Mouse (Mus musculus) heart, postnatal 4 days (tissue): ENCODE results near the gene Ankmy1. TPM values are rescaled to one million over a fixed set of nuclear protein-coding genes. Genes with fewer than 3 reads are reported as not detected.

Experiments
- DNase-seq: peaks from one replicate; pipeline ENCODE4 v3.0.0; 2021
- total RNA-seq, 2 experiments: library from RNA; stranded (reverse); gene quantifications; 2 replicates each; pipeline ENCODE4 v1.2.3; 2021

Ankmy1 gene
- total RNA-seq: under 1 TPM in 1 of 2 experiments, not detected in 1; 0.14 TPM

GRCm38 (mm10) chr1:92902786-92903185 is at the start of gene Ankmy1:
Gene Ankmy1, minus strand, starts transcription at chr1:92902906.
- DNase-seq: peak; percentile 68

GRCm38 (mm10) chr1:92950607-92951006 is 47.9 kb upstream of the Ankmy1 start, which contains the start of gene Gpr35:
Gene Gpr35, plus strand, starts transcription at chr1:92950865.
- no peak for DNase-seq

- DNase-seq: peak; percentile 45
Measured at GRCm38 (mm10) chr1:92949426-92949825, 46.7 kb upstream of the Ankmy1 start.

- no peak for DNase-seq
Measured at GRCm38 (mm10) chr1:92947966-92948365, 45.3 kb upstream of the Ankmy1 start.

- peak; percentile 3 for DNase-seq
Measured at GRCm38 (mm10) chr1:92943219-92943989, 40.7 kb upstream of the Ankmy1 start.

GRCm38 (mm10) chr1:92939746-92940145 is 37.0 kb upstream of the Ankmy1 start:
- no peak for DNase-seq

GRCm38 (mm10) chr1:92937797-92938196 is 35.1 kb upstream of the Ankmy1 start:
- no peak for DNase-seq

GRCm38 (mm10) chr1:92936467-92936866 is 33.8 kb upstream of the Ankmy1 start:
- DNase-seq: no peak

- no peak for DNase-seq
Measured at GRCm38 (mm10) chr1:92935977-92936376, 33.3 kb upstream of the Ankmy1 start.

- DNase-seq: peak; percentile 39
Measured at GRCm38 (mm10) chr1:92935054-92935962, 32.6 kb upstream of the Ankmy1 start.

GRCm38 (mm10) chr1:92934182-92934827 is 31.6 kb upstream of the Ankmy1 start, which contains the start of gene Capn10:
Gene Capn10, plus strand, starts transcription at chr1:92934376.
- peak; percentile 91 for DNase-seq

- no peak for DNase-seq
Measured at GRCm38 (mm10) chr1:92933611-92934010, 30.9 kb upstream of the Ankmy1 start.

GRCm38 (mm10) chr1:92930171-92930706 is 27.5 kb upstream of the Ankmy1 start:
- DNase-seq: no peak

GRCm38 (mm10) chr1:92921496-92921895 is 18.8 kb upstream of the Ankmy1 start:
- no peak for DNase-seq

GRCm38 (mm10) chr1:92920474-92921200 is 17.9 kb upstream of the Ankmy1 start:
- DNase-seq: no peak

- DNase-seq: no peak
Measured at GRCm38 (mm10) chr1:92919775-92920174, 17.1 kb upstream of the Ankmy1 start.

- no peak for DNase-seq
Measured at GRCm38 (mm10) chr1:92919151-92919550, 16.4 kb upstream of the Ankmy1 start.

- no peak for DNase-seq
Measured at GRCm38 (mm10) chr1:92916725-92917124, 14.0 kb upstream of the Ankmy1 start.

GRCm38 (mm10) chr1:92914993-92915392 is 12.3 kb upstream of the Ankmy1 start:
- no peak for DNase-seq

GRCm38 (mm10) chr1:92914239-92914638 is 11.5 kb upstream of the Ankmy1 start:
- DNase-seq: no peak

GRCm38 (mm10) chr1:92912286-92912685 is 9.6 kb upstream of the Ankmy1 start:
- no peak for DNase-seq

GRCm38 (mm10) chr1:92911721-92912138 is 9.0 kb upstream of the Ankmy1 start:
- no peak for DNase-seq
